Mouse (Mus musculus): Measurements from ENCODE around the gene Mafg. TPM values are rescaled to one million over a fixed set of nuclear protein-coding genes. Genes with fewer than 3 reads are reported as not detected.

The Mafg gene
- total and polyA plus RNA-seq, 3 experiments: 26.5 to 113 (median 54.0) TPM

- no peaks in the 10 kb centered on the region for H3K79me2 ChIP-seq (ENCODE audit: control insufficient read depth, insufficient read depth, low read length, poor library complexity)
- peaks cover 0 to 2% of the 10 kb centered on the region in 2 experiments; a peak in 2 of 4 replicates for H3K27me3 ChIP-seq (ENCODE audit: control insufficient read depth in 1 of 2, insufficient read depth in 2 of 2, low read length in 2 of 2)
- H3K36me3 ChIP-seq (ENCODE audit: control insufficient read depth in 1 of 2, insufficient read depth in 2 of 2, low read length in 2 of 2): no peaks in the 10 kb centered on the region
- no peak overlapping the region for H3K27ac ChIP-seq (ENCODE audit: control insufficient read depth, low read depth, low read length)
- no peak overlapping the region for H3K9ac ChIP-seq (ENCODE audit: control insufficient read depth, low read depth, low read length, poor library complexity, severe bottlenecking)
- no peak for DNase-seq (ENCODE audit: low read depth, low spot score)
- no peaks in the 10 kb centered on the region for H3K9me3 ChIP-seq (replicated peaks; ENCODE audit: insufficient read depth, low read length)
- H3K4me3 ChIP-seq (ENCODE audit: control insufficient read depth in 1 of 2, insufficient read depth in 1 of 2, low read depth in 2 of 2, low read length in 2 of 2): no peak overlapping the region
- no peaks in the 10 kb centered on the region for H3K4me1 ChIP-seq (ENCODE audit: control insufficient read depth in 1 of 2, insufficient read depth in 2 of 2, low read length in 2 of 2)
- TF ChIP-seq MXI1 (IDR thresholded peaks at IDR 0.05; ENCODE audit: low read depth, low read length) (no peak), E2F4 (IDR thresholded peaks at IDR 0.05; ENCODE audit: borderline replicate concordance, low read depth, low read length) (no peak), TAL1 (IDR thresholded peaks at IDR 0.05; ENCODE audit: low read length) (no peak), NRF1 (IDR thresholded peaks at IDR 0.05; ENCODE audit: insufficient read depth, low read depth, low read length, poor library complexity, severe bottlenecking) (no peak), POLR2A (IDR thresholded peaks at IDR 0.05; ENCODE audit: control insufficient read depth in 1 of 2, insufficient read depth in 1 of 2, low read depth in 1 of 2, low read length in 2 of 2, poor library complexity in 1 of 2) (no peak), TBP (IDR thresholded peaks at IDR 0.05; ENCODE audit: low read depth, low read length) (no peak), MAFK (IDR thresholded peaks at IDR 0.05; ENCODE audit: borderline replicate concordance, low read depth, low read length) (no peak), SIN3A (IDR thresholded peaks at IDR 0.05; ENCODE audit: low read length) (no peak), USF2 (IDR thresholded peaks at IDR 0.05; ENCODE audit: borderline replicate concordance in 1 of 2, insufficient read depth in 1 of 2, low read depth in 1 of 2, low read length in 2 of 2) (no peak), RCOR1 (IDR thresholded peaks at IDR 0.05; ENCODE audit: low read depth, low read length) (no peak)
These were observed 30.3 kb upstream of the Mafg start for GRCm38 (mm10) chr11:120663714-120664113.

- no peak overlapping the region for H3K9ac ChIP-seq (ENCODE audit: control insufficient read depth, low read depth, low read length, poor library complexity, severe bottlenecking)
- no peaks in the 10 kb centered on the region for H3K79me2 ChIP-seq (ENCODE audit: control insufficient read depth, insufficient read depth, low read length, poor library complexity)
- 0 out of 2 replicates have a peak, but pooled peaks have one; percentile 21 for TF ChIP-seq SIN3A (IDR thresholded peaks at IDR 0.05; ENCODE audit: low read length)
- no peak for TF ChIP-seq USF1 (IDR thresholded peaks at IDR 0.05; ENCODE audit: low read depth, low read length)
- no peaks in the 10 kb centered on the region for H3K4me1 ChIP-seq (ENCODE audit: control insufficient read depth in 1 of 2, insufficient read depth in 2 of 2, low read length in 2 of 2)
- no peaks in the 10 kb centered on the region for H3K36me3 ChIP-seq (ENCODE audit: control insufficient read depth in 1 of 2, insufficient read depth in 2 of 2, low read length in 2 of 2)
- H3K9me3 ChIP-seq (replicated peaks; ENCODE audit: insufficient read depth, low read length): no peaks in the 10 kb centered on the region
- DNase-seq (ENCODE audit: low read depth, low spot score): no peak
- no peak overlapping the region for H3K27ac ChIP-seq (ENCODE audit: control insufficient read depth, low read depth, low read length)
- H3K4me3 ChIP-seq (ENCODE audit: control insufficient read depth in 1 of 2, insufficient read depth in 1 of 2, low read depth in 2 of 2, low read length in 2 of 2): no peak overlapping the region
- peaks cover 0 to 2% of the 10 kb centered on the region in 2 experiments; a peak in 2 of 4 replicates for H3K27me3 ChIP-seq (ENCODE audit: control insufficient read depth in 1 of 2, insufficient read depth in 2 of 2, low read length in 2 of 2)
These were observed 29.4 kb upstream of the Mafg start for GRCm38 (mm10) chr11:120662759-120663158.

GRCm38 (mm10) chr11:120661076-120661460 lies 27.7 kb upstream of the Mafg start, which contains the start of gene Notum:
Gene Notum, minus strand, starts transcription at chr11:120661175.
- Histone ChIP-seq H3K27me3 (ENCODE audit: control insufficient read depth in 1 of 2, insufficient read depth in 2 of 2, low read length in 2 of 2) (peaks cover 3 to 5% of the 10 kb centered on the region in 2 experiments), H3K4me3 (ENCODE audit: control insufficient read depth in 1 of 2, insufficient read depth in 1 of 2, low read depth in 2 of 2, low read length in 2 of 2) (no peak within 1 kb of the TSS), H3K4me1 (ENCODE audit: control insufficient read depth in 1 of 2, insufficient read depth in 2 of 2, low read length in 2 of 2) (no peaks in the 10 kb centered on the region), H3K9me3 (replicated peaks; ENCODE audit: insufficient read depth, low read length) (no peaks in the 10 kb centered on the region), H3K27ac (ENCODE audit: control insufficient read depth, low read depth, low read length) (no peak within 1 kb of the TSS), H3K9ac (ENCODE audit: control insufficient read depth, low read depth, low read length, poor library complexity, severe bottlenecking) (no peak within 1 kb of the TSS), H3K79me2 (ENCODE audit: control insufficient read depth, insufficient read depth, low read length, poor library complexity) (no peaks in the 10 kb centered on the region), H3K36me3 (ENCODE audit: control insufficient read depth in 1 of 2, insufficient read depth in 2 of 2, low read length in 2 of 2) (no peaks in the 10 kb centered on the region)
- no peak for DNase-seq (ENCODE audit: low read depth, low spot score)
- TF ChIP-seq ZMIZ1 (IDR thresholded peaks at IDR 0.05; ENCODE audit: low read depth, low read length) (no peak), CTCF (IDR thresholded peaks at IDR 0.05 in 2 of 3, conservative IDR thresholded peaks at IDR 0.05 in 1 of 3; ENCODE audit: control insufficient read depth in 1 of 3, insufficient read depth in 1 of 3, low read depth in 2 of 3, low read length in 3 of 3, poor library complexity in 1 of 3, severe bottlenecking in 1 of 3) (no peak), MEF2A (IDR thresholded peaks at IDR 0.05; ENCODE audit: extremely low read depth, insufficient replicate concordance, low read depth, low read length, poor library complexity, severe bottlenecking) (no peak)
